Mouse (Mus musculus) kidney, postnatal 10 days (tissue): Measurements from ENCODE around the gene Scn1a.

Experiments
- DNase-seq: peaks from one replicate; pipeline ENCODE4 v3.0.0; 2021; ENCODE audit warnings: mixed read lengths

The Scn1a gene

GRCm38 (mm10) chr2:66240334-66240733 is 200.3 kb downstream of the Scn1a start:
- no peak for DNase-seq

- DNase-seq: no peak
These were observed 201.8 kb downstream of the Scn1a start for GRCm38 (mm10) chr2:66238886-66239285.

- no peak for DNase-seq
These were observed 219.7 kb downstream of the Scn1a start for GRCm38 (mm10) chr2:66220954-66221353.
